Comparison of ENCODE assay signal across 13 mouse cellular contexts in genomic region chr2:22029022-22029803, GRCm38 (mm10).
DNase-seq lines count a peak whose midpoint lies in the region; ATAC-seq lines count a peak whose summit lies in the region.
"Had no signal": no experiment of that assay in that cellular context is flagged by ENCODE, and none has a peak within 500 bp of the region (broad histone marks: within the 10 kb centered on the region; RNA-seq: fewer than 3 reads in every experiment).

No protein-coding gene starts in this region.

- H3K27me3 ChIP-seq in forebrain, embryonic 10.5 days (ENCODE audit: poor library complexity, severe bottlenecking) = no peaks in the 10 kb centered on the region
- H3K27me3 ChIP-seq in forebrain, embryonic 15.5 days = no peaks in the 10 kb centered on the region
- no peaks in the 10 kb centered on the region for H3K27me3 ChIP-seq in neural tube, embryonic 14.5 days (ENCODE audit: control insufficient read depth, insufficient read depth, low read length)
- H3K27me3 ChIP-seq: intestine, embryonic 15.5 days; limb, embryonic 12.5 days had no signal

- H3K9ac ChIP-seq in forebrain, embryonic 15.5 days (replicated peaks) = 0 out of 2 replicates have a peak overlapping the region, but pooled peaks have one; percentile 5
- no peak overlapping the region for H3K9ac ChIP-seq in neural tube, embryonic 14.5 days (replicated peaks; ENCODE audit: low read depth, low read length)
- H3K9ac ChIP-seq: intestine, embryonic 15.5 days; limb, embryonic 12.5 days had no signal

- H3K4me3 ChIP-seq in forebrain, embryonic 10.5 days = no peak overlapping the region
- no peak overlapping the region for H3K4me3 ChIP-seq in forebrain, embryonic 15.5 days
- H3K4me3 ChIP-seq in neural tube, embryonic 14.5 days (ENCODE audit: low read depth, low read length) = no peak overlapping the region
- H3K4me3 ChIP-seq: intestine, embryonic 15.5 days; limb, embryonic 12.5 days had no signal

- no peak overlapping the region for H3K4me2 ChIP-seq in forebrain, embryonic 15.5 days (replicated peaks)
- H3K4me2 ChIP-seq in neural tube, embryonic 14.5 days (ENCODE audit: low read depth, low read length) = no peak overlapping the region; the same call in 1 of the 2 replicates
- H3K4me2 ChIP-seq: intestine, embryonic 15.5 days; limb, embryonic 12.5 days had no signal

- H3K9me3 ChIP-seq in forebrain, embryonic 10.5 days = no peaks in the 10 kb centered on the region
- H3K9me3 ChIP-seq in forebrain, embryonic 15.5 days = no peaks in the 10 kb centered on the region
- H3K9me3 ChIP-seq in neural tube, embryonic 14.5 days (ENCODE audit: control insufficient read depth, low read length) = no peaks in the 10 kb centered on the region
- H3K9me3 ChIP-seq: intestine, embryonic 15.5 days; limb, embryonic 12.5 days had no signal

- ATAC-seq in forebrain, embryonic 15.5 days (replicated peaks) = peak; percentile 88
- ATAC-seq in neural tube, embryonic 14.5 days (ENCODE audit: low read depth) = peak; percentile 84
- ATAC-seq: intestine, embryonic 15.5 days had no signal

- H3K27ac ChIP-seq in forebrain, embryonic 10.5 days = peak overlapping the region; percentile 65; the same call in 1 of the 2 replicates
- peak overlapping the region; percentile 86 for H3K27ac ChIP-seq in forebrain, embryonic 15.5 days (replicated peaks)
- H3K27ac ChIP-seq in neural tube, embryonic 14.5 days (ENCODE audit: low read depth, low read length) = peak overlapping the region; percentile 64; the same call in 1 of the 2 replicates
- H3K27ac ChIP-seq: intestine, embryonic 15.5 days; limb, embryonic 12.5 days had no signal

- no peaks in the 10 kb centered on the region for H3K36me3 ChIP-seq in forebrain, embryonic 10.5 days (replicated peaks)
- H3K36me3 ChIP-seq in forebrain, embryonic 15.5 days = no peaks in the 10 kb centered on the region
- no peaks in the 10 kb centered on the region for H3K36me3 ChIP-seq in neural tube, embryonic 14.5 days (ENCODE audit: control insufficient read depth, insufficient read depth, low read length)
- H3K36me3 ChIP-seq: intestine, embryonic 15.5 days; limb, embryonic 12.5 days had no signal

- WGBS in forebrain, embryonic 10.5 days = 57% methylated on average over 8 of the region's 8 CpGs
- 12% methylated on average over 8 of the region's 8 CpGs for WGBS in forebrain, embryonic 15.5 days
- 20% methylated on average over 8 of the region's 8 CpGs for WGBS in neural tube, embryonic 14.5 days

- DNase-seq in forebrain, embryonic 10.5 days (ENCODE audit: extremely low spot score, low spot score) = no peak
- DNase-seq in mesoderm, embryonic 11.5 days (ENCODE audit: low read depth, low spot score) = peak; percentile 45
- no peak for DNase-seq in lung, postnatal 10 days
- no peak for DNase-seq in spleen, postnatal 10 days (ENCODE audit: low spot score in 2 of 2)
- DNase-seq in left cerebral cortex, adult 8-10 months (ENCODE audit: low spot score in 2 of 2) = no peak
- DNase-seq: adrenal gland, adult 8-10 months; gastrocnemius, postnatal 25 days; kidney, postnatal 25 days; lung, adult 2 months had no signal

- peaks cover 12% of the 10 kb centered on the region for H3K4me1 ChIP-seq in forebrain, embryonic 10.5 days
- peaks cover 16% of the 10 kb centered on the region for H3K4me1 ChIP-seq in forebrain, embryonic 15.5 days
- peaks cover 8% of the 10 kb centered on the region; the same call in 1 of the 2 replicates for H3K4me1 ChIP-seq in neural tube, embryonic 14.5 days (ENCODE audit: control insufficient read depth, insufficient read depth, low read length)
- H3K4me1 ChIP-seq: intestine, embryonic 15.5 days; limb, embryonic 12.5 days had no signal
